11 mouse cellular contexts compared by ENCODE assay signal in genomic region chr17:12187782-12188181, GRCm38 (mm10).
DNase-seq lines count a peak whose midpoint lies in the region; ATAC-seq and TF ChIP-seq lines count a peak whose summit lies in the region.
"Had no signal": no experiment of that assay in that cellular context is flagged by ENCODE, and none has a peak within 500 bp of the region (broad histone marks: within the 10 kb centered on the region; RNA-seq: fewer than 3 reads in every experiment).

No protein-coding gene starts in this region.

- WGBS in heart, adult 2 months = 56% methylated on average over 1 of the region's 1 CpGs

- peak; percentile 19 for DNase-seq in heart, postnatal 4 days
- DNase-seq in heart, adult 2 months = no peak
- peak; percentile 37 for DNase-seq in 3T3-L1 (ENCODE audit: low read depth, low spot score)
- peak; percentile 83 for DNase-seq in adrenal gland, adult 8-10 months
- peak; percentile 54 to 59 for DNase-seq in layer of hippocampus, postnatal 10 days (ENCODE audit: low spot score in 2 of 2)
- no peak for DNase-seq in spleen, postnatal 14 days (ENCODE audit: low spot score in 2 of 2)
- DNase-seq in gastrocnemius, postnatal 10 days = no peak

- no peak for TF ChIP-seq EP300 in heart, adult 2 months (IDR thresholded peaks at IDR 0.05; ENCODE audit: insufficient read depth, low read depth, low read length)

- no peaks in the 10 kb centered on the region for H3K4me1 ChIP-seq in heart, adult 2 months (ENCODE audit: control insufficient read depth, insufficient read depth, low read length)
- H3K4me1 ChIP-seq: heart, embryonic 15.5 days had no signal

- H3K27me3 ChIP-seq in heart, adult 2 months (ENCODE audit: control insufficient read depth, insufficient read depth, low read length) = no peaks in the 10 kb centered on the region
- H3K27me3 ChIP-seq: heart, embryonic 15.5 days; limb, embryonic 13.5 days; Patski had no signal

- no peak overlapping the region for H3K4me3 ChIP-seq in heart, adult 2 months
- H3K4me3 ChIP-seq: heart, embryonic 15.5 days; limb, embryonic 13.5 days had no signal

- no peak overlapping the region for H3K9ac ChIP-seq in heart, adult 2 months (ENCODE audit: low read depth, low read length)
- H3K9ac ChIP-seq: heart, embryonic 15.5 days; limb, embryonic 13.5 days had no signal

- no peak for TF ChIP-seq POLR2A in heart, adult 2 months (IDR thresholded peaks at IDR 0.05; ENCODE audit: insufficient read depth, low read depth, low read length)

- intact Hi-C loops in heart, adult 2 months (cut with DNase I) = no loop called here

- ATAC-seq in CD4-positive, CD25-positive, alpha-beta regulatory T cell, adult 4 months = no peak
- ATAC-seq: Patski had no signal

- H3K36me3 ChIP-seq in heart, adult 2 months (ENCODE audit: control insufficient read depth, insufficient read depth, low read length) = no peaks in the 10 kb centered on the region
- H3K36me3 ChIP-seq: heart, embryonic 15.5 days had no signal

- no peak for TF ChIP-seq CTCF in heart, adult 2 months (IDR thresholded peaks at IDR 0.05)

- no peaks in the 10 kb centered on the region for H3K79me2 ChIP-seq in heart, adult 2 months (replicated peaks; ENCODE audit: control insufficient read depth, insufficient read depth, low read length)

- H3K27ac ChIP-seq in heart, adult 2 months = no peak overlapping the region
- H3K27ac ChIP-seq: heart, embryonic 15.5 days; limb, embryonic 13.5 days had no signal

Comparison
In these comparisons a context has a peak if more than half of its experiments do, and no peak if none do; other contexts are left out.
1. DNase-seq: peak in heart, postnatal 4 days (single experiment), 3T3-L1 (single experiment), adrenal gland, adult 8-10 months (single experiment) and layer of hippocampus, postnatal 10 days (2 of 2); none in heart, adult 2 months (0 of 2), spleen, postnatal 14 days (0 of 2) and gastrocnemius, postnatal 10 days (single experiment).